Mouse (Mus musculus): ENCODE results near the gene Brinp2. TPM values are rescaled to one million over a fixed set of nuclear protein-coding genes. Genes with fewer than 3 reads are reported as not detected.

Gene Brinp2
- 0.16 and 0.19 TPM in 2 replicates for polyA plus RNA-seq (2012; rRNA removed)

DNA sequence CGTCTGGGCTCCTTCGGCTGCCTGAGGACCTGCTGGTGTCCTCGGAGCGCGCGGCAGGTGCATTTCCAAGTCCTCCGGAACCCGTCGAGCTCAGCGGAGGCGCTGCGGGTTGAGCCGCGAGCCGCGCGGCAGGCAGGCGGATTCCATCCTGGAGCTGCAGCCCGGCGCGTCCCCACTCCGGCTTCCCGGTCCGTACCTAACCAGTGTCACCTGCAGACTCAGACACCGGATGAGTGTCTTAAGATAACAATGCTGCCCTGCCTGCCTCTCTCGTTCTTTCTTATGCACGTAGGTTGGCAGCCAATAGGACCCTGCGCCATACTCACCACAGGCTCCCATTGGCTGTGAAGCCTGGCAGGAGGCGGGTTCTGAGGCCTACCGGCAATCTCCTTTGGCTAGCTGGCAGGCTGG is at the start of gene Brinp2:
Gene Brinp2, minus strand, starts transcription at position 276 of the 411 bp plus-strand sequence.
- no peak for DNase-seq (ENCODE audit: low read depth)

DNA sequence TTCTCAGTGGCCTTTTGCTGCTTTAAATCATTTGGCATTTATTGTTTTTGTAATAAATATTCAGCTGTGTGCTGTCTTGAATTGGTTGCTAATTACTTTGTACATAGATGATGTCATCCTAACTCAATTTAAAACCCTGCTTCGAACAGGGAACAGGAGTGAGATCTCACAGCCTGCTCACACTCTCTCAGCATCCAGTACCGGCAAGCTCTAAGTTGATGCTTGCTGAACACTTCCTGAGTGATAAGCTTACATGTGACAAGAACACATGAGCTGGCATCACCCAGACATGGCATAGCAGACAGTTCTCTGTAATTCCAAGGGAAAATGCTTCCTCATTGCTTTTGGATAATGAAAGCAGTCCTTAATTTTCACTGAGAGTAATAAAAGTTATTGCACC is 44.8 kb upstream of the Brinp2 start:
- no peak for DNase-seq (ENCODE audit: low read depth)

DNA sequence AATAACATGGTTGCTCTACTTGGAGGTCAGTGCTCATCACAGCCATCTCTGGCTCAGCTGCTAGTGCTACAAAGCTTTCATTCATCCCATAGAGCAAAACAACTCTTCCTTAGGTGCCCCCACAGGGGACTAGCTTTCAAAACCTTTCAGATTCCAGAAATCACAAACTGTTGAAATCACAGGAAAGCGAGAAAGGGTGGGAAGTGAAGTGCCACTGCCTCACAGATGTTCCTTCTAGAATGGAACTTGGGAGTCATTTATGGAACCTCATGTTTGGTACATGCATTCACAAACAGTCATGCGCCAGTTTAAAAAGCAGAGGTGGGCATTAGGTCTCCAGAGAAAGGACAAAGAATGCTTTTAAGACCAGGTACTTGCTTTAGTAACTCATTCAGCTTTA is 40.9 kb upstream of the Brinp2 start:
- no peak for DNase-seq (ENCODE audit: low read depth)

DNA sequence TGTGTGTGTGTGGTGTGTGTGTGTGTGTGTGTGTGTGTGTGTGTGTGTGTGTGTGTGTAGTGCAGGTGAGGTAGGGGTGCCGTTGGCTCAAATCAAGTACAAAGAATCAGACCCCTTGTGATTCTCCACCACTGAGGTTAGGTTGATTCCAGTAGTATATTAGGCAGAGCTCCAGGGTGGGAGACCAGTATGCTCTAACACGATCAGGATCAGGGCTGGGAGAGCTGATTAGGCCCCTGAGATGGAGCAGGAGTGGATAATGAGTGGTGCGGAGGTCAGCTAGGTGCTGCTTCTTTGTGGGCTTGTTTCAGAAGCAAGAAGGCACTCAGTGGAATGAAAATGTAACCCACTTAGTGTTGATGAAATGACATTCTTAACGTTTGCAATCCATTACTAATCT is 34.6 kb upstream of the Brinp2 start:
- DNase-seq (ENCODE audit: low read depth): no peak

DNA sequence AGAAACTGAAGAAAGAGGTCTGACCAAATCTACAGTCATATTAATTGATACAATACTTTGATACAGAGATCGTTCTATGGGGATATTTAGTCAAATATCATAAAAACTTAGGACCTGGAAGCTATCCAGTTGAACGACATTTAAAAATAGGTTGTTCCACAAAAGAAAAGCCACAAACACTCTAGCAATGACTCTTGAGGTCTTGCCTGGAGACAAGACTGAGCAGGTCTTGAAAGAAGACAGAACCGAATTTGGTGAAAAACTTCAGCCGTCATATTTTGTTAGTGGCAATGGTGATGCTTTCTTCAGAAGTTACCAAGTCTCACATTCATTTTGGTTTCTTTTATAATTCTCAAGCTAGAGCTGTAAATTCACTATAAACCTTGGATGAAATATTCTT is 32.9 kb upstream of the Brinp2 start:
- DNase-seq (ENCODE audit: low read depth): no peak

DNA sequence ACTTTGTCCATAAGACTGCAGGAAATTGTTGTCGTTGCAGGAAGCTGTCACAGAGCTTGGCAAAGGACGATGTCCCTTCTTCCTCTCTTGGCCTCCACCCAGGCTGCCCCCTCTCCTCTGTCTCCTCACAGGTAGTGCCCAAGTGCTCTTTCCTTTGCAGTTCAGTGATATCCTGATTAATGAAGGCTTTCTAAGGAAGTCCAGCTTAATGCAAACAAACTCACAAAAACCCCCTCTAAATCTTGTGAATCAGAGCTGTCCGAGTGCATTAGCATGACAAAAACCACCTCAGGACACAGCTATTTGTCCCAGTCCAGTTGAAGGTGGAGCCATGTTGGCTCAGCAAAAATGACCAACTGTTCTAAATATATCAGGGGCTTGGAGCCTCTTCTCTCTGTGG is 30.7 kb upstream of the Brinp2 start:
- DNase-seq (ENCODE audit: low read depth): no peak

DNA sequence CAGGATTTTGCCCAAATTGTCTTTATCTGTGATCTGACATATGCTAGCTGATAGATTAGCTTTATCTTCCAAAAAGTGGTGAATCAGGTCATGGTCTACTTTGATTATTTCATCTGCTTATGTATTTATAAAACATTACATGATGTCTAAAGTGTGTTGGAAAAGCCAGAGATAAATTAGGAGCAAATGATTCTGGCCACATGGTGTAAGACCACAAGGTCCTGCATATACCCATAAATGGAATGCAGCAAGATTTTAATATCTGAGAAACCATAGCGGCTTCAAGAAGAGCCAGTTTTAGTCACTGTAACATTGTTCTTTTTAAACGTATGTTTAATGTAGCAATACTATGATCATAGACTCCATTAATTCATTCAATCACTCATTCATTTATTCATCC is 29.2 kb upstream of the Brinp2 start:
- no peak for DNase-seq (ENCODE audit: low read depth)

DNA sequence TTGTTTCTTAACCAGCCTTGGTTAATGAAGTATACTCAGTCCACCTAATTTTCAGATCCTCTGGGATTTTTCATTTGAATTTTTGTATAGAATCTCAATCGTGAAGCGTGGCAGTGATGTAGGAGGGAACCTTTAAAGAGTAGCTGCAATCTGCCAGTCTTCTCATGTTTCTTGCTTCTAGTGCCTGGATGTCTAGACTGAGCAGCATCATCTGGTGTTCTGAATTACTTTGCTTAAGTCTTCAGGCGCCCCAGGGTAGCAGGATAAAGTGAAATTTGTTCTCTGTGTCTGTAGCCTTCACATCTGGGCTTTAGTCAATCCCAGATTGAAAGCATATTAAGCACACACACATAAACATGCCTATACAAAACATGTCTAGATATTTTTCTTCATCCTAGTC is 27.1 kb upstream of the Brinp2 start:
- DNase-seq (ENCODE audit: low read depth): no peak

DNA sequence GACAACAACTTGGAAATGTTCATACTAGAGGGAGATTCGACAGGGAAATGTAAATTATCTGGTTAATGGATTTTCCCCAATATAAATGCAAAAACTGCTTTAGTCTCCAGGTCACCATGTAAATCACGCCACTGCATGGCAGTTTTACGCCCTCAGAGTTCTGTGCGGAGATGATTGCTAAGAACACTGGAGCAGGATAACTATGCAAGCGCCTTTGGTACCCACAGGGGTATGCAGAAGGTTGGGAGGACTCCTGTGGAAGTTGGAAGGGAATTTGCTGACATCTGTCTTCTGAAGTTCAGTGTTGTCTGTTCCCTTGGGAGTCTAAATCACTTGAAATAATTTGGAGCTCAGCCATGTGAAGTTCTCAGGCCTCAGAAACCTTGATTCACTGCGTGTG is 26.2 kb upstream of the Brinp2 start:
- DNase-seq (ENCODE audit: low read depth): no peak

DNA sequence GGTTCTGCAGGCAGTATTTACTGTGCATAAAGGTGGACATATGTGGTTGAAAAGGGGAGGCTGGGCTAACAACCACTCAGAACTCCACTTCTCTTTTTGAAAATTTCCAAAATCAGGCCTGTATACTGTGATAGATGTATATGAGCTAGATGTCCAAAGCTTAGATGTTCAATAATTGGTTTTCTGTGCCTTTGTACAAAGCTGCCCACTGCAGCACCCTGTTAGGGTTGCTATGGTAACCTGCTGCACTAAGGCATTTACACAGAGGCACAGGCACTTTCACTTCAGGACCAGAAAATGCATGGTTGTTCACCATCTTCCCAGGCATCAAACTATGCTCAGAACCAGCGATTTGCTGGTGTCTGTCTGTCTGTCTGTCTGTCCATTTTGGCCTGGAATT is 8.3 kb upstream of the Brinp2 start:
- no peak for DNase-seq (ENCODE audit: low read depth)

DNA sequence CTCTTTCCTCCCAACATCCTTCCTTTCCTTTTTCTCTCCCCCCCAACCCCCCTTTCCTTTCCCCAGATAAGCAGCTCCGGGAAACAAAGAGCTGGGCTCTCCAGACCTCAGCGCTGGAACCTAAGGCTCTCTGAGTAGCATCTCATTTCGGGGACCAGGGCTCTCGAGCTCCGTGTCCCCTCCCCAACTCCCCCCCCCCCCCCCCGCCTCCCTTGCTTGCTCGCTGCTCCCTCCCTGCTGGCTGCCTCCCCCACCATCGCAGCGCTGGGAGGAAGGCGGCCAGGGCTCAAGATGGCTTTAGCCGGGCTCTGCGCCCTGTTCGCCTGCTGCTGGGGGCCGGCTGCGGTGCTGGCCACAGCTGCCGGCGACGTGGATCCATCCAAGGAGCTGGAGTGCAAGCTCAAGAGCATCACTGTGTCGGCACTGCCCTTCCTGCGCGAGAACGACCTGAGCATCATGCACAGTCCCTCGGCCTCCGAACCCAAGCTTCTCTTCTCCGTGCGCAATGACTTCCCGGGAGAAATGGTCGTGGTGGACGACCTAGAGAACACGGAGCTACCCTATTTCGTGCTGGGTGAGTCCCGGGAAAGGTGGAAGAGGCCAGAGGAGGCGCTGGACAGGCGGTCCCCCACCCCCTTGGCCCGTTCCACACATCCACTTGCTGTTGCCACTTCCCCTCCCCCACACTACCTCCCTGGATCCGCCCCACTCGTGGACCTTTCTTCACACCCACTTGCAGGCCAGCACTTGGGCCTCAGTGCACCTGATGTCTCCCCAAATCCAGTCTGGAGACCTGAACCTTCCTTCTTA is 6.4 kb upstream of the Brinp2 start:
- DNase-seq (ENCODE audit: low read depth): no peak

DNA sequence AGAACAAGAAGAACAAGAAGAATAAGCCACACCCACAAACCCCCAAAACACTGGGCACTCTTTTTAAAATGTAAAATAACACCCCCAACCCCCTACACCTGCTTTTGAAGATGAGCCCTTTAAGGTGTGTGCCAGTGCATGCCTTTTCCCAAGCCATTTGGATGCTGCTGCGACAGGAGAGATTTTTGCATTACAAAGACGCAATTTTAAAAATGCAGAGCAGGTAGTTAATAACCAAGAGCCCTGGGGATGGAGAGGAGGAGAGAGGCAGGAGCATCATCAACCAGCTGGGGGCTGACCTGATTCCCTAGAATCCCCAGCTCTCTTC is 5.8 kb upstream of the Brinp2 start, which contains the start of gene Astn1:
Gene Astn1, plus strand, starts transcription at position 310 of the 328 bp plus-strand sequence.
- DNase-seq (ENCODE audit: low read depth): no peak

DNA sequence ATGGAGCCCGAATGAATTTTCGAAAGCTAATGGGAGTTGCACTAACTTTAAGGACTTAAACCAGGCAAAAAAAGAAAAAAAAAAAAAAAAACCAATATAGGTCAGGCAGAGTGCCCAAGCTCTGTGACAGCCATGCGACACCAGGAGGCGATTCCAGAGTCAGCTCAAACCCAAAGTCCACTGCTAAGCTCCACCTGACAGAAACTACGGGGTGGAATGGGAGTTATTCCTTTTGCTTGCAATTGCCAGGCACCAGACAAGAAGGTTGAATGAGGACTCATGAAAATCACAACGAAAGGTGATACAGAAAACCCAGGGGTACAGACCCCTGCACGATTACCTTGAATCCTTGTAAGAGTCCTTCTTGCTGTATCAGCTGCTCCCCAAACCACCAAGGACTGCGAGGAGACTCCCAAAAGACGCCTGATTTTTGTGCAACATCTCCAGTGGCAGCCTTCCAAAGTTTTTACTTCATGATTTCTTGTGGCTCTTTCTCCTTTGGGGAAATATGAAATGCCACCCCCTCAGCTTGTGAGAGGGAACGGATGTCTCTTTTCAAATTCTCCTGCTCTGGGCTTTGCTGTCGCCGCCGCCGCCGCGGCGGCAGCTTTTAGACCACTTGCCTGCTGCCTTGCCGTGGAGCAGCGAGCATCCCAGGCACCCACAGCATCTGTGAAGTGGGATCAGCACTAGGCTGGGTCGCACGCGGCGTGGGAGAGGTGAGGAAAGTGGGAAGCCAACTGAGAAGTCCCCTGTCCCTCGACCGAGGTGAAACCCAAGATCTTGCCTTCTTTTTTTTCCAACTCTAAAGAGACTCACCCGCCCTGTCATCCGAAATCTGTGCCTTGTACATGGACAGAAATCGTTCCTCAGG is 712 bp downstream of the Brinp2 start:
- DNase-seq (ENCODE audit: low read depth): no peak

DNA sequence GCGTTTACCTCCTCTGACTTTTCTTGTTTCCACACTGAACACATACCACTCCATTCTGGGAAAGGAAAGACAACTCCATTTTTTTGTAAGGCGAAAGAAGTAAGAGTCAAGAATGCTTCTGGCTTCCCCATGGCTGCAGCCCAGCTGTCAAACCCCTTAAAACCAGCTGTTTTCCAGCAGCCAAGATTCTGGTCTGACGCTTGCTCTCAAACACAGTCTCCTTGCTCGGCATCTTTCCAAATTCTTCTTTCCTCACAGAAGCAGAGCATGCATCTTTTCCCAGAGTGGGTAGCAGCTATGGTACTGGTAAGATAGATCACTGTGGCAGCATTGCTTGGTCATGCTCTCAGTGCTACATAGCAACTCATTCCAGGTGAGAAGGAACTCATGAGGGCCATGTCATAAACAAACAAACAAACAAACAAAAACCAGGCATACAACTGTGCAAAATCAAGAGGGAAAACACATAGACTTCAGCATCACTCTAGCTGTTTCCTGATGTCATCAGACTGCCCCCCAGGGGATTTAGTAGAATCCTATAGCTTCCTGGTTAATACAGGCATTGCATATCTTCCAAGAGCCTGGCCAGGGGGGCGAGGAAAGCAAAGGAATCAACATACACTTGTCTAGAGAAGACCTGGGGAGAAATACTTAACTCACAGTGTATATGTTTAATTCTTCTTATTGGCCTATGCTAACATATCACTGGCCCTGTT is 2.3 kb downstream of the Brinp2 start:
- no peak for DNase-seq (ENCODE audit: low read depth)

DNA sequence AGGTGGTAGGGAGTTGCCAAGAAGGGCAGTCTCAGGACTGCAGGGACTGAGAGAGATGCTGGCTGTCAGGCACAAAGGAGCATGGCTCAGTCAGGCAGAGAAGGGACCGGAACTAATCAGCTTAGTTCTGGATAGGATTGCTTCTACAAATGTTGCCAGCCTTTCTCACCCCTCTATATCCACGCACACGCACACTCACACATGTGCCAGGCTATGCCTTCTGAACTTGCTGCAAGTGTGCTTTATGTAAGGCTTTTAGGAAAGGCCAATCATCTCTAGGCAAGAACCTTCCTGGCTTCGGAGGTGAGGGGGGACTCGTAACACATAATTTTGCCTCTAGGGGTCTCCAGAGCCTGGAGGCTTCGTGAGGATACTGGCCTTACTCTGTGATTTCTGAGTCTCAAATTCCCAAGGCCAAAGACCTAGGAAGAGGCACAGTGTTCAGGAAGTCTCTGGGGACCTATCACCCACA is 12.8 kb downstream of the Brinp2 start:
- DNase-seq (ENCODE audit: low read depth): no peak

DNA sequence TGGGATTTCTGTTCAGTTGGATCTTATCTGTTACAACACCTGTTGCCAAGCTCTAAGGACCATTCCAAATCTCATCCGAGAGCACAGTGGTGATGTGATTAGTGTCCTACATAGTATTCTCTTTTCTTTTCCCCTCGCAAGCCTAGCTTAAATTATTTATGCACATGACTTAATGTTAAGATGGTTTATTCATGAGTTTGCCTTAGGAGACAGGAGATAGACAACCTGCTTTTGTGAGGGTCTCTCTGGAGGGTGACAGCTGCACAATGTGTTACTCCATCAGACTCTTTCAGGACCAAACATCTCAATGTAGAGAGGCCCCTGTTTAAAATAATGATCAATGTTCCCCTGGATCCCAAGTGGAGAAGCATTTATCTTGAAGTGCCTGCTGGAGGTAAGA is 27.3 kb downstream of the Brinp2 start:
- no peak for DNase-seq (ENCODE audit: low read depth)

DNA sequence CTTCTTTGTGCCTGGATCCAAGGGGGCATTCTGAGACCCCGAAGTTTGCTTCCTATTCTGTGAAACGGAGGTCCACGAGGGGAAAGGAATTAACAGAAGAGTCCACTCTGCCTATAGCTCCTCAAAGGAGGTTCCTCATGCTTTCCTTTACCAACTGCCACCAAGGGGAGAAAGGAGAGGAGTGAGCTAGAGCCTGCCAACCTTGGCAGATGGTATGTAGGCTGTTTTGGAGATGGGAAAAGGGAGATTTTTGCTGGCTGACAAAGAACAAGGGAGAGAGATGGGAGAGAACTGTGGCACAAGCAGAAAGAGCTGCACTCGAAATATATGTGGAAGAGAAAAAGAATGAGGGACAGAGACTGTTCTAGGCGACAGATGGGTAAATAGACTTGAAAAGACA is 28.0 kb downstream of the Brinp2 start:
- no peak for DNase-seq (ENCODE audit: low read depth)

DNA sequence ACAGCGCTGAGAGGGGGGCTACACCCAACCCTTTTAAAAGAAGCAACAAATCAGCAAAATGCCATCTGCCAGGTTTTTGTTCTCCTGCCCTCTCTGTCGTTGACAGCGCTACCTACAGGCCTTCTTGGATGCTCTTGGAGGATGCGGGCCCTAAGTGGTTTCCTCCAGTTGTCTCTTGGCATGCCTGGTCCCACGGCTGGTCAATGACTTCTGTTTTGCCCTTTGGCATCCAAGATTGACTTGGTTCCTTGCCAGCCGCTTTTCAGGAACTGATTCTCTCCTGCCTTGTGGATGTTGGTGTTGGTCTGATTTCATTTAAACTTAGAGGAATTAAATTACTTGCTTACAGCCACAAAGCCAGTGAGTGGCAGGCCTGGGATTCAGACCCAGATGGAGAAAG is 32.8 kb downstream of the Brinp2 start:
- no peak for DNase-seq (ENCODE audit: low read depth)

DNA sequence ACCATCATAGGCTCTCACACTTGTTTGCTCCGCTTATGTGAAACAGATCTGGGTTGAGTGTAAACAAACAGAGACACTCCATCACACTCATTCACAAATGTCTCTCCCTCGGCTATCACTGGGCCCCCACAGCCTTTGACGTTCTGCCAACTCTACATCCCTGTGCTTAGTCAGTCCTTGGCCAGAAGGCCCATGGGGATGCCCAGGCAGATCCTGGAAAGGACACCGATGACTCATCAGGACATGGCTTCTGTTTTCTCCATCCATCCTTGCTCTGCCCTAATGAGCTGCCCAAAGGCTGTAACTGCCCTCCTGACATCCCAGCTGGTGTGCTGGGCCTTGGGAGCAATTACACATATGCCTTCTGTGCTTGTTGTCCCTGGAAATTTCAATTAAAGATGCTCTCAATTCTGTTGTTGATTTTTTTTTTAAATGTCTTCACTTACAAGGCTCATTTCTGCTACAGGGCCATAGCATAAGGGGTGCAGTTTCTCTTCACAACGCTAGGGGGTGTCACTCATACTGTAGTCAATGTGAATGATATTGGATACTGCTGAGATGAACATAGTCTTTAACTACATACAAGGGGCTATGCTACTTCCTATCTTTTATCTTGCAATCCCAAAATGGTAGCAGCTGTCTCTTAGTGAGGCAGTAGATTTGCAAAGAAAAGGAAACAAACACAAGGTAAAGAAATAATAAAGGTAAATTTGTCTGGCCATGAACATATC is 45.5 kb downstream of the Brinp2 start:
- no peak for DNase-seq (ENCODE audit: low read depth)

DNA sequence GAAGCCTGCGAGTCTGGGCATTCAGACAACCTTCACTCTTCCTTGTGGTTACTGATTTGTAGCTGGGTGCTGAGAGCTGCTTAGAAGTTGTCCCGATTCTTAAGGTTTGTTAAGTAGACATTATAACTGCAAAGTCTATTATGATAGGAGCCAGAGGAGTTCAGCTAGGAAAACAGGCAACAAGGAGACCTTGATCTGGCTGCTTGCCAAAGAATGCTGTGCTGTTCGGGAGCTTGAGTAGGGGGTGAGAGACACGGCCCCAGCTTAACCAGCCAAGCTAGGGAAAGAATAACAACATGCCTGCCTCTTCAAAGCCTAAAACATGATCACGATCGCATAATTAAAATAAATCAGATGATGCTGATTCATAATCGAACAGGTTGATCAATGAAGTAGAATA is 59.1 kb downstream of the Brinp2 start:
- DNase-seq (ENCODE audit: low read depth): no peak

DNA sequence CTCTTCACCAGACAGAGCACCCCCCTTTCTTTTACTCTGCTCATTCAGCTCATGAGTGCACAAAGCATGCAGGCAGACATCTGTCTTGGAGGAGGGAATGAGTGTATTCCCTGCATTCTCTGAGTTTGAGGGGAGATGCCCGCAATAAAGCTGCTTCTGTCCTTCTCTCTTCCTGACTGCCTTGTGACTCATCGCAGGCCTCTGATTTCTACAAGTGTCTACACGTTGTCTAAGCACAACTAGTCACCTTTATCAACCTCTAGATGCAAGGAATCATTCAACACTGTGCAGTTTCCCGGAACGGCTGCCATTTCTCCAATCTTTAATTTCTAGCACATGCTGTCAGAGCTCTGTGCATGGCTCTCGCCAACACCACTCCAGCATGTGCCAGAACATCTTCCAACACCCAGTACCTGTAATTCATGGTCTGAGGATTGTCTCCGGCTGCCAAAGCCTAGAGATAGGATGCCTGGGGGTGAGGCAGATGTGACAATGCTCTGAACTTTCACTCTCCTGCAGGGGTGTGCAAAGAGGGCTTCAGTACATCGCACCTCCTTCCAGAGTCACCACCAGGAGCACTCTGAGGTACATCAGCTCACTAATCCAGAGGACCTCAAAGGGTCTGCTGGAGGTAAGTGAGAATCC is 59.7 kb downstream of the Brinp2 start:
- no peak for DNase-seq (ENCODE audit: low read depth)

Measured in gonadal fat pad, adult 2 months (tissue).